Mouse (Mus musculus): ENCODE data around the gene Tbcel. TPM values are rescaled to one million over a fixed set of nuclear protein-coding genes. Genes with fewer than 3 reads are reported as not detected.

The Tbcel gene
- polyA plus RNA-seq, 1 experiment from 2014 or later: 4.8 TPM

GRCm38 (mm10) chr9:42415184-42415583 is 92.4 kb downstream of the Tbcel start:
- H3K27me3 ChIP-seq (ENCODE audit: control insufficient read depth, insufficient read depth, low read depth, low read length): no peaks in the 10 kb centered on the region
- no peak overlapping the region for H3K4me2 ChIP-seq (ENCODE audit: low read depth, low read length)
- H3K9ac ChIP-seq (ENCODE audit: low read length): no peak overlapping the region
- H3K4me1 ChIP-seq (replicated peaks; ENCODE audit: control insufficient read depth, insufficient read depth, low read length): peaks cover 2% of the 10 kb centered on the region
- ATAC-seq (ENCODE audit: low read depth): no peak
- no peaks in the 10 kb centered on the region for H3K9me3 ChIP-seq (ENCODE audit: control insufficient read depth, low read length)
- 25% methylated on average over 1 of the region's 1 CpGs for WGBS
- H3K4me3 ChIP-seq (ENCODE audit: low read length): no peak overlapping the region
- H3K27ac ChIP-seq (ENCODE audit: low read length): no peak overlapping the region
- H3K36me3 ChIP-seq (ENCODE audit: control insufficient read depth, insufficient read depth, low read length): no peaks in the 10 kb centered on the region

DNA sequence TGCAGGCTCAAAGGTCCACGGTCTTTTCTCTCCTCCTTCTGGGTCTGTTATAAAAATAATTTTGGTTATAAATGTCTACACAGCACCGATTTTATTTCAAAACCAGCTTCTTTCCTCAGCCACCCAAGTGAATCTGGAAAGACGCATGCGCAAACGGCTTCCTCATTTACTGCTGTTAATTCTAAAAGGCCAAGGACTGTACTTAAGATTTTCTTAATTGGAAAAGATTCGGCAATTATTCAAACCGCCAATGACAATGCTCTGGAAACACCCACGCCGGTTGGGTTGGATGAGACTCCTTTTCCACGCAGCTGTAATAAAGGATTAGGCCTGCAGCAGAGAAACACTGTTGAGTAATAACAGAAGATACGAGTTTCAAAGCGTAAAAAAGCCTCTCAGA is 94.3 kb downstream of the Tbcel start:
- Histone ChIP-seq H3K4me2 (ENCODE audit: low read depth, low read length) (no peak overlapping the region), H3K4me3 (ENCODE audit: low read length) (no peak overlapping the region), H3K9me3 (ENCODE audit: control insufficient read depth, low read length) (no peaks in the 10 kb centered on the region), H3K27ac (ENCODE audit: low read length) (no peak overlapping the region), H3K4me1 (replicated peaks; ENCODE audit: control insufficient read depth, insufficient read depth, low read length) (peaks cover 2% of the 10 kb centered on the region), H3K36me3 (ENCODE audit: control insufficient read depth, insufficient read depth, low read length) (no peaks in the 10 kb centered on the region), H3K9ac (ENCODE audit: low read length) (no peak overlapping the region), H3K27me3 (ENCODE audit: control insufficient read depth, insufficient read depth, low read depth, low read length) (no peaks in the 10 kb centered on the region)
- no peak for ATAC-seq (ENCODE audit: low read depth)
- 83% methylated on average over 12 of the region's 12 CpGs for WGBS

DNA sequence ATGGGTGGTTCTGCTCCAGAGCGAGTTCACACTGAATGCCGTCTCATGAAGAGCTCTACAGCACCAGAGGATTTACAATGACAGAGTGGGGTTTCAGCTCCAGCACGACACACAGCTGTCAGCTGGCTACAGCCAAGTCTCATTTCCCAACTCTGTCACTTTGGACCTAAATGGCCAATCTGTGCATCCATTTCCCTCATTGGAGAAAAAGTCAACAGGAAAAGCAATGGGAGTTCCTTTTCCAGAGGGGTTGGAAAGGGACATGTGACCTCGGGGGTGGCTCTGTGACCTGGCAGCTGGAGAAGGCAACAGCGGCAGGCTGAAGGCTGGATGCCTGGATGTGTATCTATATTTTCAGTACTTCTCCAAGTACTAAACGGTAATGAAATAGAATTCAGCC is 96.3 kb downstream of the Tbcel start:
- H3K4me2 ChIP-seq (ENCODE audit: low read depth, low read length): no peak overlapping the region
- ATAC-seq (ENCODE audit: low read depth): peak; percentile 71

GRCm38 (mm10) chr9:42405736-42406135 is 101.9 kb downstream of the Tbcel start:
- no peak for ATAC-seq (ENCODE audit: low read depth)
- Histone ChIP-seq H3K4me2 (ENCODE audit: low read depth, low read length) (no peak overlapping the region), H3K4me1 (replicated peaks; ENCODE audit: control insufficient read depth, insufficient read depth, low read length) (no peaks in the 10 kb centered on the region), H3K27ac (ENCODE audit: low read length) (no peak overlapping the region), H3K4me3 (ENCODE audit: low read length) (no peak overlapping the region), H3K27me3 (ENCODE audit: control insufficient read depth, insufficient read depth, low read depth, low read length) (no peaks in the 10 kb centered on the region), H3K9me3 (ENCODE audit: control insufficient read depth, low read length) (no peaks in the 10 kb centered on the region), H3K9ac (ENCODE audit: low read length) (no peak overlapping the region), H3K36me3 (ENCODE audit: control insufficient read depth, insufficient read depth, low read length) (no peaks in the 10 kb centered on the region)
- WGBS: 52% methylated on average over 4 of the region's 4 CpGs

More for the DNA sequence above, 96.3 kb downstream of the Tbcel start:
- H3K27me3 ChIP-seq (ENCODE audit: control insufficient read depth, insufficient read depth, low read depth, low read length): no peaks in the 10 kb centered on the region
- WGBS: 70% methylated on average over 6 of the region's 6 CpGs
- no peak overlapping the region for H3K9ac ChIP-seq (ENCODE audit: low read length)
- no peak overlapping the region for H3K27ac ChIP-seq (ENCODE audit: low read length)
- peaks cover 2% of the 10 kb centered on the region for H3K4me1 ChIP-seq (replicated peaks; ENCODE audit: control insufficient read depth, insufficient read depth, low read length)
- no peaks in the 10 kb centered on the region for H3K36me3 ChIP-seq (ENCODE audit: control insufficient read depth, insufficient read depth, low read length)
- no peak overlapping the region for H3K4me3 ChIP-seq (ENCODE audit: low read length)
- no peaks in the 10 kb centered on the region for H3K9me3 ChIP-seq (ENCODE audit: control insufficient read depth, low read length)

DNA sequence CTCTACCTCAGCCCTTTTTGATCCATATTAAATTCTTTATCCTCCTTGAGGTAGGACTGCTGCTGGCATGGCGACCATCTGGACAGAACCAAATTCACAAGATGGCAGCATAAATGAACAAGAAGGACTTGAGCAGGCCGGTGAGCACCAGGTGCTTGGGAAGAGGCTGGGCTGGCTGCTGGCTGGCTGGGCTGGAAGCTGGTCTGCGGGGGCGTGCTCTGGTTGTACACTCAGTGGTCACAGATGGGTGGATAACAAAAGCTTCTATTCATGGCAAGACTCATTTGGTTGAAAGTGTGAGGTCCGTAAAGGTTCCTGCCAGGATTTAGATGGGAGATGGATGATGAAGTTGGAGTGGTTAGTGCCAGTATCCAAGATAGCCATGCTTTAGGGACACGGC is 106.1 kb downstream of the Tbcel start:
- H3K4me3 ChIP-seq (ENCODE audit: low read length): no peak overlapping the region

GRCm38 (mm10) chr9:42399829-42400228 is 107.8 kb downstream of the Tbcel start, which contains the start of gene Tecta:
TSS of gene Tecta (minus strand) at chr9:42399929.
- no peaks in the 10 kb centered on the region for H3K9me3 ChIP-seq (ENCODE audit: control insufficient read depth, low read length)
- no peak within 1 kb of the TSS for H3K4me2 ChIP-seq (ENCODE audit: low read depth, low read length)
- no peak within 1 kb of the TSS for H3K4me3 ChIP-seq (ENCODE audit: low read length)
- H3K27me3 ChIP-seq (ENCODE audit: control insufficient read depth, insufficient read depth, low read depth, low read length): no peaks in the 10 kb centered on the region
- H3K36me3 ChIP-seq (ENCODE audit: control insufficient read depth, insufficient read depth, low read length): no peaks in the 10 kb centered on the region
- H3K4me1 ChIP-seq (replicated peaks; ENCODE audit: control insufficient read depth, insufficient read depth, low read length): no peaks in the 10 kb centered on the region
- WGBS: 66% methylated on average over 6 of the region's 6 CpGs
- H3K9ac ChIP-seq (ENCODE audit: low read length): no peak within 1 kb of the TSS
- H3K27ac ChIP-seq (ENCODE audit: low read length): no peak within 1 kb of the TSS
- ATAC-seq (ENCODE audit: low read depth): no peak

More for the DNA sequence above, 106.1 kb downstream of the Tbcel start:
- H3K27me3 ChIP-seq (ENCODE audit: control insufficient read depth, insufficient read depth, low read depth, low read length): no peaks in the 10 kb centered on the region
- ATAC-seq (ENCODE audit: low read depth): no peak
- H3K4me1 ChIP-seq (replicated peaks; ENCODE audit: control insufficient read depth, insufficient read depth, low read length): no peaks in the 10 kb centered on the region
- no peaks in the 10 kb centered on the region for H3K36me3 ChIP-seq (ENCODE audit: control insufficient read depth, insufficient read depth, low read length)
- H3K4me2 ChIP-seq (ENCODE audit: low read depth, low read length): no peak overlapping the region
- no peaks in the 10 kb centered on the region for H3K9me3 ChIP-seq (ENCODE audit: control insufficient read depth, low read length)
- no peak overlapping the region for H3K9ac ChIP-seq (ENCODE audit: low read length)
- 80% methylated on average over 6 of the region's 6 CpGs for WGBS
- no peak overlapping the region for H3K27ac ChIP-seq (ENCODE audit: low read length)

DNA sequence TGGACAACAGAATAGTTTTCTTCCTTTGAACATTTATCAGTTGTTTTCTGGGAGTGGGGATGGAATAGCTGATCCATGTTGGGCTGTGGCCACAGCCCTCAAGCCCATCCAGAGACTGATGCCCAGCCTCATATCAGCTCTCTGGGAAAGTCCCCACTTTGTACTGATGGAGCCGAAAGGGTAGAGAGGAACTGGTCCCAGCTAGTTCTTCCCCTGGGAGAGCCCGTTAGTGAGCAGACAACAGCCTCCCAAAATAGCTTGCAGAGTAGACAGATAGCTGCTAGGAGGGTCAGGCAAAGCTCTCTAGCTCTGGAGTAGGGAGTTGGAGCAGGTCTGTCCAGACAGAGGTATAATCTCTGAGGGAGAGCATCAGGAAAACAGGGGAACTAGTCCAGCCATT is 111.5 kb downstream of the Tbcel start:
- 64% methylated on average over 2 of the region's 2 CpGs for WGBS
- H3K27ac ChIP-seq (ENCODE audit: low read length): no peak overlapping the region
- ATAC-seq (ENCODE audit: low read depth): no peak
- no peaks in the 10 kb centered on the region for H3K9me3 ChIP-seq (ENCODE audit: control insufficient read depth, low read length)
- no peaks in the 10 kb centered on the region for H3K36me3 ChIP-seq (ENCODE audit: control insufficient read depth, insufficient read depth, low read length)
- H3K4me1 ChIP-seq (replicated peaks; ENCODE audit: control insufficient read depth, insufficient read depth, low read length): no peaks in the 10 kb centered on the region
- no peak overlapping the region for H3K9ac ChIP-seq (ENCODE audit: low read length)
- no peak overlapping the region for H3K4me2 ChIP-seq (ENCODE audit: low read depth, low read length)
- H3K4me3 ChIP-seq (ENCODE audit: low read length): no peak overlapping the region
- H3K27me3 ChIP-seq (ENCODE audit: control insufficient read depth, insufficient read depth, low read depth, low read length): no peaks in the 10 kb centered on the region

DNA sequence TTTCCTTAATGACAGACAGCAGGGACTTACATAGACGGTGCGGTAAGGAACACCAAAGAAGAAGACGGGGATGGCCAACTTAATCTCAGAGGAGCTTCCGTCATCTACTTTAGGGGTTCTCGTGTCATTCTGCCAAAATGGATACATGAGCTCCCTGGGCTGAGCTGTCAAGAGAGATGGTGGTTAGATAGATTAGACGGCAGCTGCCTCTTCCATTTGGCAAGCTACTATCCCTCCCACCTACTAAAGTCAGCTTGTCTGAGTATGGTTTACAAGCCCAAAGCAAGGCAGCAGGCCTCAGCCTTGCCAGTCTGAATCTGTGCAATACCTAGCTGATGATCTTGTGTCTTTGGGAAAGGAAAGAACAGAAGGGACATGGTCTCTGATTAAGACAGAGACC is 112.7 kb downstream of the Tbcel start:
- no peaks in the 10 kb centered on the region for H3K27me3 ChIP-seq (ENCODE audit: control insufficient read depth, insufficient read depth, low read depth, low read length)
- no peak for ATAC-seq (ENCODE audit: low read depth)
- H3K4me3 ChIP-seq (ENCODE audit: low read length): no peak overlapping the region
- H3K9ac ChIP-seq (ENCODE audit: low read length): no peak overlapping the region
- no peaks in the 10 kb centered on the region for H3K36me3 ChIP-seq (ENCODE audit: control insufficient read depth, insufficient read depth, low read length)
- 80% methylated on average over 6 of the region's 6 CpGs for WGBS
- H3K4me2 ChIP-seq (ENCODE audit: low read depth, low read length): no peak overlapping the region
- H3K4me1 ChIP-seq (replicated peaks; ENCODE audit: control insufficient read depth, insufficient read depth, low read length): no peaks in the 10 kb centered on the region
- no peak overlapping the region for H3K27ac ChIP-seq (ENCODE audit: low read length)
- H3K9me3 ChIP-seq (ENCODE audit: control insufficient read depth, low read length): no peaks in the 10 kb centered on the region

GRCm38 (mm10) chr9:42394321-42394720 is 113.3 kb downstream of the Tbcel start:
- WGBS: 89% methylated on average over 8 of the region's 8 CpGs
- no peak for ATAC-seq (ENCODE audit: low read depth)
- H3K27me3 ChIP-seq (ENCODE audit: control insufficient read depth, insufficient read depth, low read depth, low read length): no peaks in the 10 kb centered on the region

DNA sequence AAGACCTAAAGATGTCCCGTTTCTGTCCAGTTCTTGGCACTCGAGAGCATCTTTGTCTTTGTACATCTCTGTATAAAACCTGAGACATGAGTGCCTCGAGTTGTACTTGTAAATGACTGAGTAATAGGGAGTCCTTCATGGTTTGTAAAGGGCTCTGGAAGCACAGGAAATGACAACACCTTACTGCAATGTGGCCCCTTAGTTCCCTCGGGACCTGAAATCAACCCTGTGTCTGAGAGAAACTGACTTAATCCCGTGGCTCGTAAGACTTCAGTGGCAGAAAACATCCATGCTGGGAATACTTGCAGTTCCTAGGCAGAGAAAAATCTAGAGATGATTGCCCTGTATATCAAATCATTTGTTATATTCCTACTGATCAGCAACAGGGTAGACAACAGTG is 114.7 kb downstream of the Tbcel start:
- 32% methylated on average over 6 of the region's 6 CpGs for WGBS
- no peaks in the 10 kb centered on the region for H3K36me3 ChIP-seq (ENCODE audit: control insufficient read depth, insufficient read depth, low read length)
- H3K4me1 ChIP-seq (replicated peaks; ENCODE audit: control insufficient read depth, insufficient read depth, low read length): no peaks in the 10 kb centered on the region

More at GRCm38 (mm10) chr9:42394321-42394720, 113.3 kb downstream of the Tbcel start:
- Histone ChIP-seq H3K4me3 (ENCODE audit: low read length) (no peak overlapping the region), H3K4me1 (replicated peaks; ENCODE audit: control insufficient read depth, insufficient read depth, low read length) (no peaks in the 10 kb centered on the region), H3K9ac (ENCODE audit: low read length) (no peak overlapping the region), H3K36me3 (ENCODE audit: control insufficient read depth, insufficient read depth, low read length) (no peaks in the 10 kb centered on the region), H3K9me3 (ENCODE audit: control insufficient read depth, low read length) (no peaks in the 10 kb centered on the region), H3K4me2 (ENCODE audit: low read depth, low read length) (no peak overlapping the region), H3K27ac (ENCODE audit: low read length) (no peak overlapping the region)

More for the DNA sequence above, 114.7 kb downstream of the Tbcel start:
- no peak overlapping the region for H3K4me3 ChIP-seq (ENCODE audit: low read length)
- H3K27ac ChIP-seq (ENCODE audit: low read length): no peak overlapping the region
- H3K9me3 ChIP-seq (ENCODE audit: control insufficient read depth, low read length): no peaks in the 10 kb centered on the region
- no peak overlapping the region for H3K4me2 ChIP-seq (ENCODE audit: low read depth, low read length)
- no peaks in the 10 kb centered on the region for H3K27me3 ChIP-seq (ENCODE audit: control insufficient read depth, insufficient read depth, low read depth, low read length)
- H3K9ac ChIP-seq (ENCODE audit: low read length): no peak overlapping the region
- no peak for ATAC-seq (ENCODE audit: low read depth)

All from lung, embryonic 16.5 days (tissue).